Mouse (Mus musculus) heart, adult 18-20 months (tissue): ENCODE results near the gene Clhc1. TPM values are rescaled to one million over a fixed set of nuclear protein-coding genes. Genes with fewer than 3 reads are reported as not detected.

Experiments used
- DNase-seq, 2 experiments: peaks; one replicate each; pipeline ENCODE4 v3.0.0; 2021 to 2022; ENCODE audit warnings: mixed read lengths in 1 of 2
- total RNA-seq, 2 experiments: library from RNA; stranded (reverse); gene quantifications; 2 replicates each; pipeline ENCODE4 v1.2.3; 2021

Clhc1 gene
- total RNA-seq, 2 experiments from 2014 or later = not detected

DNA sequence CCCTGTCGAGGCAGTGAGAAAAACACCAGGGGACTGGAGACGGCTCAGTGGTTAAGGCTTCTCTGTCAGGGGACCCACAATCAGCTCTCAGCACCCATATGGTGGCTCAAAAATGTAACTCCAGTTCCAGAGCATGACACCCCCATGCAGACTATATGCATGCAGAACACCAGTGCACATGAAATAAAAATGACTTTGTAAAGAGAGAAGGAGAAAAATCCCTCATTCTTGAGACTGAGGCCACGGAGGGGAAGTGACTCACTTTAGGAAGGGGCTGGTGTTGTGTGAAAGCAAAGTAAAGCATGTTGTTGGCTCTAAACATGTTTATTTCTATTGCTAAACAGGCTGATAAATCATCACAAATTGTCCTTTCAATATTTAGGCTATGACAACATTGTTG lies 13.2 kb downstream of the Clhc1 start:
- DNase-seq = no peak

- DNase-seq = no peak
Measured at GRCm38 (mm10) chr11:29563406-29563805, 15.7 kb downstream of the Clhc1 start.

DNA sequence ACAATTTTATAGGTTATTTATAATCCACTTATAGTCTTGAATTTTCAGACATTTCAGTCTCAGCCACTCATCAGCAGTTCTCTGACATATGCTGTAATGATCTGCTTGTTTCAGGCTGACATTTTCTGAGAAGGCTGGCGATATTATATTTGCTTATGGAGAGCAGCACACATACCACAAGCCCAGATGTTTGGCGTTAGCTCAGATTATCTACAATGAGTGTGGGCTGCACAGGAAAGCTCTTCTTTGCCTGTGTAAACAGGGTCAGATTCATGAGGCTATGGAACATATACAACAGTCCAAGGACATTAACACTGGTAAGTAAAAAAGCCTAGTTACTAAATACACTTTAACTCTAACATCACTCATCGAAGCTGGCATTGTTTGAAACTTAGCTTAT lies 23.8 kb downstream of the Clhc1 start:
- DNase-seq = no peak

DNA sequence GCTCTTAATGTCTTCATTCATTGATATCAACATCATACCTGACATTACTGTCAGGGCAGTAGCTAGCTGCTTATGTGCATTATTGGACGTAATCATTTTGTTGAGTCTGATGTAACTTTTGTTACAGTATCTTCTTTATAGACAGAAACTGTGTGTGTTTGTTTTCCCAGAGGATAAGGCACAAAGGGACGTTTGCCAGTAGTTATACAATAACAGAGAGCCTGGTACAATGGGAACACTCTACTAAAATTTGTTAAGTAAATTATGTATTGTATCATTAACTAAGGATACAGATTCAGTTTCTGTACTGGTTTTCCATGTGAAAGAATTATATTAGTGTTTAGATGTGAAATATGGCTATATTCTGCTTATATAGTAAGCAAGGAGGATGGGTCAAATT lies 24.9 kb downstream of the Clhc1 start:
- no peak for DNase-seq

DNA sequence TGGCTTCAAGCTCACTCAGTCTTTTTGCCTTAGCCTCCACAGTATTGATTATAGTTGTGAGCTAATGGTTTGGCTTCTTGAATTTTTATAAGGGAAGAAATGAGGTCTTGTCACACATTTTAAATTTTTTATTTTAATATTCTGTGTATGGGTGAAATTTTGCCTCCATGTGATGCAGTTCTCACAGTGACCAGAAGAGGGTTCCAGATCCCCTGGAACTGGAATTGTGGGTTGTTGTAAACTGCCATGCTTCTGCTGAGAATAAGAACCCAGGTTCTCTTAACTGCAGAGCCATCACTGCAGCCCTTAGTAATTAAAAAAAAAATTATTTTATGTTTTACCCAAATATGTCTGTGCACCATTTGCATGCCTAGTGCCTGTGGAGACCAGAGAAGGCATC lies 31.9 kb downstream of the Clhc1 start:
- DNase-seq = peak in 1 of 2 experiments; percentile 28

GRCm38 (mm10) chr11:29595217-29595616 lies 47.5 kb downstream of the Clhc1 start:
- no peak for DNase-seq

- no peak for DNase-seq
Measured at GRCm38 (mm10) chr11:29597159-29597558, 49.4 kb downstream of the Clhc1 start.

DNA sequence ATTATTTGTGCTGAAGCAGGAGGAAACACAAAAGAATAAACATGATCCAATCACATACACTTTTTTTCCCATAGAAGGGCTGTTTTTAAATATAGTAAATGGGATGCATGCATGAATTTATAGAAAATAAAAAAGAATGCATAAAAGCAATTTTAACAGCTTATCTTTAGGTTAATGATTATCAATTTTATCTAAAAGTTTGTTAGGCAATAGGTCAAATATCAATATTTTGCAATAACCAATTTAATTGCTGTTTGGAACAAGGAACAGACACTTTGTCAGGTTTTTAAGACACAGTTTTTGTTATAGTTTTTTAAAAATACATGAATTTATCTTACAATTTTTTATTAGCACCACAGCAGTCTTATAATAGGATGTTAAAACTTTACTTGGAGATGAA lies 51.2 kb downstream of the Clhc1 start:
- no peak for DNase-seq

DNA sequence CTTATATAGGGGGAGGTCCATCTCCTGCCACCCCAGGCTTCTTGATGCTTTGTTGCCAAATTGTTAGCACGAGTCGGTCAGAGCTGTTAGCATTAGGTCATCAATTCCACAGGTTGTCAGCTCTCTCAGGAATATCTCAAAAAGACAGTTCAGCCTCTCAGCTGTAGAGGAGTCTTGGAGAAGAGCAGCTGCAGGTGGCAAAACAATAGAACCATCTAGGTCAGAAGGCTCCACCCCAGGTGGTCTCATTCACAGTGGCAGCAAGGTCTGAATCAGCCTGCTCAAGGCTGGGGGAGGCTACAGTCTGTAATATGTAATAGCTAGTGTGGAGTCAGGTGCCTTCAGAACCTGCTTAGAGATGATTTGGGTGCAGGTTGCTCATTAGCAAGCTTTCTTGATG lies 55.8 kb downstream of the Clhc1 start:
- DNase-seq = no peak

DNA sequence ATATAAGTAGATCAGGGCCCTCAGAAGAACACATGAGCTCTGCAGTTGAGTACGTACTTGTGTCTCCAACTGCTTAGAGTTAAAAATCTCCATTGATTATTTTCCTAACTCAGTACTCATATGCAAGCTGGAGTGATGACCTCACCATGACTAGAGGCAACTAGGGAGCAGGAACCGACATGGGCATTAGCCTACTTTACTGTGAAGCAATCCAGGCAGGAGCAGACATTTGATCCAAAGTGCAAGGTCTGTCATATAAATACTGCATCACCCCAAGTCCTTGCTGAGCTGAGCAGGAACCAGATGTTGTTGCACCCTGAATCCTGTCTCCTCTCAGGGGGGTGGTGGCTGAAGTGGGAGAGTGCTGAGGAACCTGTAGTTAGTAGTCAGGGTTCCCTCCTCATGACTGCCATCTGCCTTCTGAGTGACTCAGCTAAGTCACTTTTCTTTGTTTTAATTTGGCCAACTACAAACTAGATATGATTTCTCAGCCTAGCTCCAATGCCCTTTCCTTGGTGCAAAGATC lies 59.8 kb downstream of the Clhc1 start:
- DNase-seq = no peak

GRCm38 (mm10) chr11:29609756-29610468 lies 62.2 kb downstream of the Clhc1 start:
- no peak for DNase-seq

GRCm38 (mm10) chr11:29612007-29612406 lies 64.3 kb downstream of the Clhc1 start:
- DNase-seq = no peak

- no peak for DNase-seq
Measured at GRCm38 (mm10) chr11:29613185-29613735, 65.5 kb downstream of the Clhc1 start.

GRCm38 (mm10) chr11:29614217-29614924 lies 66.6 kb downstream of the Clhc1 start:
- DNase-seq = no peak

DNA sequence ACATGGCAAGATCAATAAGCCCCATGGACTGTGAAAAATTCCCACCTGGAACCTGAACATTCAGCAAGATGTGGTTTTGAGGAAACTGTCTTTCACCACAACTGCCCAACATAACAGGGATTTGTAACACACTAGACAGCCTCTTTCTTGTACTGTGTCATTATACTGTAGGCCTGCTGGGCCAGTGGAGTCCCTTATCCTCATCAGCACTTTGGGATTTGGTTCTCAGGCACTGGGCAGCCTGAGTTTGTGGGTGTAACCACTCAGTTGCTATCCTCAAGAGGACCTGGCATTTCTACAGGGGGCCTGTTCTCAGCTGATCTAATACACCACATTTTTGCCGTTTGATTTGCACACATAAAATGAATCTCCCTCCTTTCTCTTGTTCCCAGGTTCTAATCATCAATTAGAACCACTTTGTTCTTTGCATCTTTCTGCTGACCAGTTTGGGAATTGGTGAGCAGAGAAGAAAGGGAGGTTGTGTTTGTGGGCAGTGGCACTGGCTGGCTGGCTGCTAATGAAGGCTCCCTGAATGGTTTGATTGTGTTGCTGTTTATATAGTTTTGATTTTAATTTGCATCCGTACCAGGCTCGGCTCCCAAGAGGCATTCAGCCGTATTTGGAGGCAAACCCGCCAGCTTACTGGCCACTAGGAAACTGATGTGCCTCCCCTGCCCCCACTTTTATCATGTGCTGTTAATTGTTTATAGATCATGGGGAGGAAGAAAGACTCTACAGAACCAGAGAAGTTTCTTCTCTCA lies 74.5 kb downstream of the Clhc1 start:
- DNase-seq = no peak

- no peak for DNase-seq
Measured at GRCm38 (mm10) chr11:29623327-29623726, 75.6 kb downstream of the Clhc1 start.

DNA sequence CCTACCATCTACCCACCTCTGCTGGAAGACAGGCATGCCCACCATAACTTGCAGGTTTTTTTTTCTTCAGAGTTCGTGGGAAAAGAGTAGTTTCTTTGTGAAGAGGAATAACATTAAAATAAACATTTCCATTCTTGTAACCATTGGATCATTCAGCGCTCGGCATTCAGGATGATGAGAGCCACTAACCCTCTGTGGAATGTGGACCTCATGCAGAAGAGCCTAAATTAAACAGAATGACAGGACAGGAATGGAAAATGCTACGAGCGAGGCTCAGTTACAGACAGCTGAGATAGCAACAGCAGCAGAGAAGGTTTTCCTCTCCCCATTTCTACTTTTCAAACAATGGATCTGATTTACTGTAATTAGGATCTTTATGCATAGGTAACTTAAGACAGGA lies 78.8 kb downstream of the Clhc1 start:
- DNase-seq = no peak

DNA sequence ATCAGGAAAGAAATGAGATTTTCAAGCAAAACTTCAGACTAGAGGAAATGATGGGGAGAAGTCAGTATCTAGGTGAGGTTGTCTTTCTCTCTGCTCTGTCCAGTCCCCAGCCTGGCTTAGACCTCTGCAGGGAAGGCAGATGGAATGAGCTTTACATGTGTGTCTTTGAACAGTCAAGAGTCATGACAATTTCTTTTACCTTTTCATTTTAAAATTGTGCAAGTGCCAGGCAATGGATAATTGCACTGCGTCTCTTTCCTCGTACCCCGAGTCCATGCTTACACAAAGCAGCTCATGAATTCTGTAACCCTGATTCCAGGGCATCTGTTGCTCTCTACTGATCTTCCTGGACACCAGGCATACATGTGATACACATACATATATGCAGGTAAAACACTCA lies 80.0 kb downstream of the Clhc1 start:
- DNase-seq = no peak
